Mouse (Mus musculus): ENCODE data around the gene Dync2li1.
A peak's percentile ranks its signal among the peaks of the same experiment; 100 is the strongest.

The Dync2li1 gene

DNA sequence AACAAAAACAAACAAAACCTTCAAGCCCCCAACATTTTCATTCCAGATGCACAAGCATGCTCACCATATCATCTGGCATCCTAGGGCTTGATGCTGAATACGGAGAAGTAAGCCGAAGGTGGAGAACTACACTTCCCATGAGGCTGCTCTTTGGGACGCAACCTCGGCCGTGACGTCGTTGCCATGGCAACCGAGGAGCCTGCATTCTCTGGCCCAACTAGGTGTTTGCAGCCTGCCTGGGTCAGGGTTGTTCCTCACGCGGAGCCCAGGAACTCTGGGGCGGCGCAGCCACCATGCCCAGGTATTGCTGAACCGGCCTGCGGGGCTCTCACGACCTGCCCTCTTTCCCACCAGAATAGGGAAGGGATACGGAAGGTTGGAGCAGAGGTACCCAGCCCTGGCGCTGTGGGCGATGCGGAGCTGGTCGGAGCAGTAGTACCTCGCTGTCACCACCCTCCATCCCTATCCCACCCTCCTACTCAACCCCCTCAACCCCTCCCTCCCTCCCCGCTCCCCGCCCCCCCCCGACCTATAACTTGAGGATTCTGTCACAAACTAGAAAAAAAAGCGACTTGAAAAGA lies at the start of gene Dync2li1:
Gene Dync2li1 (plus strand): TSS at position 221 of the 581 bp plus-strand sequence.
- DNase-seq (ENCODE audit: low spot score) = peak; percentile 62

DNA sequence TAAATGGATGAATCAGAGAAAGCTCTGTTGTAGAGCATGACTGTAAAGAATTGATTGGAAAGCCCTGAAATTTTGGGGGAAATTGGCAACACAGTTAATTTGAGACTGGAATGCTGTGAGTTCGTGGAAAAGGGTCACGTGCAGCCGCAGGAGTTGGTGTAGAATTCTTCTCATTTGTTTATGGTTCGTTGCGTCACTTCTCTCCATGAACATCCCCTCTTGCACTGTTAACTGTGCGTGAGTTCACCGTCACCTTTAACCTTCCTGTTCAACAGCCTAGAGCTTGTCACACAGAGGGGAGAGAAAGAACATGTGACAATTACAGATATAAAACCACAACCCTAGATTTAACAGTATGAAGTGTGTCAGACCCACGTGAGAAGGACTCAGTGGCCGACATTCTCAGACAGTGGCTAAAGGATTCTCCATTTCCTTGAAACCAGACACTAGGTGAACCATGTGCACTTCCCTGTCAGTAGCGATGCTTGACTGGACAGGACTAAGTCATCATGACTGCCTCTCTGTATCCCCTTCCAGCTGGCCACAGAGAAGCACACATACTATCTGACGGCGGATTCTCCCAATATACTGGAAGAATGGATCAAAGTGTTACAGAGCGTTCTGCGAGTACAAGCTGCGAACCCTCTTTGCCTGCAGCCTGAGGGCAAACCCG lies 49.5 kb upstream of the Dync2li1 start:
- no peak for DNase-seq (ENCODE audit: low spot score)

DNA sequence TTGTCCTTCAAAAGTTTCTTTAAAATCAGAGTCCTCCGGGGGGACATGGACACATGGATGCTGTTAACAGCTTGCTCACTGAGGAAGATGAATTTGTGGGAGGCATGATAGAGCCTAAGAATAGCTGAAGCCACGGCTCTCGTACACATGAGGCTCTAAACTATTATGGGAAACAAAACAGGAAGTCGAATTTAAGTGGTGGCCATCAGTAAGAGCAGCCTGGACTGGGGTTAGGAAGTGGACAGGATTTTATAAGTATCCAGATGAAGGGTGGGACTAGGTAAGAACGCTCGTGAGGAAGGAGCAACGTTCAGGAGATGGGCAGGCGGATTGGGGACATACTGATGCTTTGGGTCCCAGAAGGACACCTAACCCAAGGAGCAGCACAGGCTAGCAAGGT lies 47.0 kb upstream of the Dync2li1 start:
- no peak for DNase-seq (ENCODE audit: low spot score)

DNA sequence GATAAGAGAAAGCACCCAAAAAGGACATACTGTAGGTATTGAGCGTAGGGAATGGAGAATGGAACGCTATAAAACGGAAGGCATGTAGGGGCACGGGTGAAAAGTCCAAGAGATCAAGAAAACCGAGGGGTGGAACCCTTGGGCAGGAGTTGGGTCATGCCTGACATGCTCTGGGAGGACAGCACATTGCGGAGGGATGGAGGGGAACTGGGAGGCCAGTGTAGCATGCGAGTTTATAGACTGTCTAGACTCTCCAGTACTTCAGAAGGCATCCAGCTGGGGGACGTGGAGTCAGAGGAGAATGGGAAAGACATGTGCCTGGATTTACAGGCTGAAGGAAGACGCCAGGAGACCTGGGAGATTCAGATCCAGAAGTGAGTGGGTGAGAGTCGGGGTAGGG lies 46.5 kb upstream of the Dync2li1 start:
- DNase-seq (ENCODE audit: low spot score) = no peak

DNA sequence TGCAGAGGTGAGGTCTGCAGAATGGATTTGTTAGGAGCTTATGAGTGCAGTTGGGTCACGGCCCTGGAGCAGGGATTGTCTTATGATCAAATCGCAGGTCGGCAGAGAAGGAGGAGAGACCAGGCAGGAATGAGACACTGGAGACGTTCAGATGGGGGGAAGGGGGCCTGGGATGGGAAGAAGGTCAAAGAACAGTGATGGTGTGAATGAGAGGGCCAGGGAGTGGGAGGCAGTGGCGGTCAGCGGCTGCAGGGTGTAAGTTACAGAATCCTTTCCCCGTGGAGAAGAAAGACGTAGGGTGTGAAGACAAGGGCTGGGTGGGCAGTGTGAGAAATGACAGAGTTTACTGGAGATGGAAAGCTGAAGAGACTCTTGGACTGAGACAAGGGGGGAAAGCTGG lies 45.5 kb upstream of the Dync2li1 start:
- DNase-seq (ENCODE audit: low spot score) = no peak

DNA sequence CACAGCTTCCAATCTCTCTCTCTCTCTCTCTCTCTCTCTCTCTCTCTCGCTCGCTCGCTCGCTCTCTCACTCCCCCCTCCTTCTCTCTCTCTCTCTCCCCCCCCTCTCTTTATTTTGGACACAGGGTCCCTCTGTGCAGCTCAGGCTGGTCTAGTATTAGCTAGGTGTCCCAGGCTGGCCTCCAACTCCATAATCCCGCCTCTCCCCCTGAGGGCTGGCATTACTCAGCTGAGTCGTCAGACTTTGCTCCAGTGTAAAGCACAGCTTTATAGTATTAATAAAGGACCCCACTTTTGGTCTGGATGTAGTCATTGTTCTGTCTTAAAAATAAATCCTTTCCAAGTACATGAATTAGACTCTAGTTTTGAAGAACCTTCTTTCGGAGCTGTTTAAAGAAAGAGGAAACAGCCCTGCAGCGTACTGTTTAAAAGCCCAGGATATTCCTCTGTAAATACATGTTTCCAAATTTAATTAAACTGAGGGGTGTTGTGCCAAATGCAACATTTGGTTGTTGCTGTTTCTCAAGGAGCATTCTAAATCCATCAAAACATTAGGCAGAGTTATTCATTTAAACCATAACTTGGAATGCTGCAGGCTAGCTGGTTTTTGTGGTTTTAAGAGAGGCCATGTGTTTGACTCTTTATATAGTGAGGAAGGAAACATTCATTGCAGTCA lies 44.4 kb upstream of the Dync2li1 start:
- DNase-seq (ENCODE audit: low spot score) = no peak

DNA sequence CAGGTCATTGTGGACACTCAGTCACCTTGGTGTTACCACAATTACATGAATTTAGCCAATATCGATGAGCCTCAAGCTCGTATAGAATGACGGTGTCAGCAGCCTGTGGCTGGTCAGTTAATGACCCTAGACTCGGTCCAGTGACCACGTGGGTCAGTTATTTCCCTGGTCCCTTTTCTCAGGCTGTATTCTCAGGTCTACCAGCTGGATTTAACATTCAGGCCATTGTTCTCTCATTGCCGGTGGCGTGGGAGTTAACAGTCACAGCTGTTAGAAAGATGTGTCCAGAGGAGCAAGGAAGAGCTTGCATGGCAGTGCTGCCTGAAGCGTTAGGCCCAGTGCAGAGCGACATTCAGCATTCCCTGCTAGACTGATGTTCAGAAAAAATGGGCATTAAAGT lies 42.2 kb upstream of the Dync2li1 start:
- DNase-seq (ENCODE audit: low spot score) = no peak

DNA sequence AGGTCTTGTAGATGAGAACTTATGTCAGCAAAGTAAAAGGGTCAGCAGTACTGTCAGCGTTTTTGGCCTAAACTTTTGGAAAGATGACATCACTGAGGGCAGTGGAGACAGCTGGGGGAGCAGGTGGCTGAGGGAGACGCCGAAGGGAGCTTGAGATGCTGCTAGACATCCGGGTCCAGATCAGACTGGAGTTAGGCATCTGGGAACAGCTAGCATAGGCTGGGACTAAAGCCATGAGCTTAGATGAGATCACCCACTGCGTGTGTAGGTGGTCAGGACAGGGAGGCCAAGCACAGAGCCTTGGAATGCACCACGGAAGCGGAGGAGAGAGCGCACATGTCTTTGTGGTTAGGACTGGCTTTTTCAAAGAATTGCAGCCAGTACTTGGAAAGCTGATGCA lies 41.2 kb upstream of the Dync2li1 start:
- no peak for DNase-seq (ENCODE audit: low spot score)

DNA sequence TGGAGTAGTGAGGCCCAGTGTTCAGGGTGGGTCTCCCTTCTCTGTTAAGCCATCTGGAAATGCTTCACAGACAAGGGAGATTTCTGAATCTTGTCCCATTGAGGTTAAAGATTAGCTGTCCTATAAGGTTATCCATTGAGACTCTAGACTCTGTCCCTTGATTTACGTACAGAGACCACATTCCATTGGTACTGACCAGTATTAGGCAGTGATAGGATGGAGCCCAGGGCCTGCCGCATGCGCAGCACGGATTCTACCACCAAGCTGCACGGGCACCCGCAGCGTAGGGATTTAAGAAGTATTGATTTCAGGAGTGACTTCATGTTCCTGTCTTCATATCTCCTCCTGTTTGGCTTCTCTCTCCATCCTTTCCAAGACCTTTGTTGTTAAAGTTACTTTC lies 36.2 kb upstream of the Dync2li1 start:
- DNase-seq (ENCODE audit: low spot score) = no peak

DNA sequence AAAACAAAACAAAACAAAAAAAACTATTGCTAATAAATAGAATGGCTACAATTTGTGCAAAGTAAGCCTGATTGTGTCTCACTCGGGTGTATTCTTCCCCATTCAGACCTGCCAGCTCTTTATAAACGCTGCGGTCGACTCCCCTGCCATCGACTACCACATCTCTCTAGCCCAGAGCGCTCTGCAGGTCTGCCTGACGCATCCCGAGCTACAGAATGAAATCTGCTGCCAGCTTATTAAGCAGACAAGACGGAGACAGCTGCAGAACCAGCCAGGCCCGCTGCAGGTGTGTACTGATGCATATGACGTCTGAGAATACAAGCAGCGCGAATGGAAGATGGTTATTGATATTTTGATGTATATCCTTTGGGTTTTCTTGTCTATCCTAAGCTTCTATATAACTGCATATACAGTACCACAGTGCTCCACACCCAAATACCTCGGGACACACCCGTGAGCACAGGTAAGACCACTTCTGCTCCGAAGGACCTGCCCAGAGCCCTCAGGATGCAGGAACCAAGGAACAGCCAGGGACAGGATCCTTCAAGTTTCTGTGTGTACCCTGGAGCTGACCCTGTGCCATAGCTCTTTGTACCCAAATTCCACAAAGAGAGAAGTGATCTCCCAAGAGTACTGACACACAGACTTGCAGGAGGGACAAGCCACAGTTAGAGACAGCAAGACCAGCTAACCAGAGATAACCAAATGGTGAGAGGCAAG lies 34.7 kb upstream of the Dync2li1 start:
- no peak for DNase-seq (ENCODE audit: low spot score)

DNA sequence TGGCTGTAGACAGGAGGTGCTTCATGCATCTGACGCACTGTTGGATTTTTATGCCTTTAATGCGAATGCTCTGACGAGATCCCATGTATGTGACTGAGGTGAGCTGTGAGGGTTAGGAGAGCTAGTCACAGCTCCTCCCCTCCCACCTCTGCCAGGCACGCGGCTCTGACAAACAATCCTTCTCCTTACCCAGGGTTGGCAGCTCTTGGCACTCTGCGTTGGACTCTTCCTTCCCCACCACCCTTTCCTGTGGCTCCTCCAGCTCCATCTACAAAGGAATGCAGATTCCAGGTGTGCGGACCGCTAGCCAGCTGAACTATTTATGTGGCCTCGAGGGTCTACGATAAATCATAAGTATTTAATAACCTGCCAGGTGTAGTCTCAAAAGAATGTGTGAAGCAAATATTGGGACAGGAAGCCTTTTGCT lies 30.3 kb upstream of the Dync2li1 start:
- no peak for DNase-seq (ENCODE audit: low spot score)

DNA sequence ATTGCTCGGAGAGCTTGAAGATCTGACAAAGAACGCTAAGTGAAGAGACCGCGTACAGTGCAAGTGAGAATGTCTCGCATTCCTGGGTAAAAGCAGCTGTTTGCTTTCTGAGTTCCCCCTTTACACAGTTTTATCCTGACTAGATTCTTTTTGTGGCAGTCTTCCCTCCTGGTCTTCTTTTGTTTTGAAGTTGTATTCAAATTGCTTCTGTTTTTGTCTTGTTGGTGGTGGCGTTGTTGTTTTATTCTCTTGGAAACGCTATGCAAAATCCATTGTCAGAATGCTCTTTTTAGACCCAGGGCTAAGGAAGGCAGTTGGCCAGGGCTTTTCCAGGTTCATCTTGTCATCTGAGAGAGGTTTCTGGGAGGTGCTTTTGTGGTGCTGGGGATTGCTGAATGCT lies 29.8 kb upstream of the Dync2li1 start:
- DNase-seq (ENCODE audit: low spot score) = no peak

DNA sequence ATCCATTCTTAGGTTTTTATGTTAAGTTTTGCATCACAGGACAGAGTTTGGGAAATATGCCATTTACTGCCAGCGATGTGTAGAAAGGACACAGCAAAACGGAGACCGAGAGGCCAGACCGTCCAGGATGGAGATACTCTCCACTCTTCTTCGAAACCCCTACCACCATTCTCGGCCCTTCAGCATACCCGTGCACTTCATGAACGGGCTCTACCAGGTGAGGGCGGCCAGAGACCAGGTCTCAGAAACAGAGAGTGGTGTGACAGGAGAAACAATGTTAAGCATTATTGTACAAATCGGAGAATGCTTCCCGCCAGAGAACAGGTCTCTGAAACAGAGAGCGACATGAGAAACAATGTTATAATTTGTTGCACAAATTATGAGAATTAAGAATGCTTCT lies 28.4 kb upstream of the Dync2li1 start:
- no peak for DNase-seq (ENCODE audit: low spot score)

DNA sequence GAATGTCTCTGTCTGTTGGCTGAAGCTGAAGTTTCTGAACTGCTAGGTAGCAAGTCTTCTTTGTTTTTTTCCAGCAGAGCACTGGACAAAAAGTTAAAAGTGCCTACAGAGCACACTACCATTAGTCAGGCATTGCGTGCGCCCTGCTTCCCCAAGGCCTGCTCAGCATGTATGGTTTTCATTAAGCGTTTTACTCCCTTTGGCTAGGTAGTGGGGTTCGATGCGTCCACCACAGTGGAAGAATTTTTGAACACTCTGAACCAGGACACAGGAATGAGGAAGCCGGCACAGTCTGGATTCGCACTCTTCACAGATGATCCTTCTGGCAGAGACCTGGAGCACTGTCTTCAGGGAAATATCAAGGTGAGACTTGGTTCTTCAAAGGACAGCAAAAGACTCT lies 27.4 kb upstream of the Dync2li1 start:
- DNase-seq (ENCODE audit: low spot score) = no peak

DNA sequence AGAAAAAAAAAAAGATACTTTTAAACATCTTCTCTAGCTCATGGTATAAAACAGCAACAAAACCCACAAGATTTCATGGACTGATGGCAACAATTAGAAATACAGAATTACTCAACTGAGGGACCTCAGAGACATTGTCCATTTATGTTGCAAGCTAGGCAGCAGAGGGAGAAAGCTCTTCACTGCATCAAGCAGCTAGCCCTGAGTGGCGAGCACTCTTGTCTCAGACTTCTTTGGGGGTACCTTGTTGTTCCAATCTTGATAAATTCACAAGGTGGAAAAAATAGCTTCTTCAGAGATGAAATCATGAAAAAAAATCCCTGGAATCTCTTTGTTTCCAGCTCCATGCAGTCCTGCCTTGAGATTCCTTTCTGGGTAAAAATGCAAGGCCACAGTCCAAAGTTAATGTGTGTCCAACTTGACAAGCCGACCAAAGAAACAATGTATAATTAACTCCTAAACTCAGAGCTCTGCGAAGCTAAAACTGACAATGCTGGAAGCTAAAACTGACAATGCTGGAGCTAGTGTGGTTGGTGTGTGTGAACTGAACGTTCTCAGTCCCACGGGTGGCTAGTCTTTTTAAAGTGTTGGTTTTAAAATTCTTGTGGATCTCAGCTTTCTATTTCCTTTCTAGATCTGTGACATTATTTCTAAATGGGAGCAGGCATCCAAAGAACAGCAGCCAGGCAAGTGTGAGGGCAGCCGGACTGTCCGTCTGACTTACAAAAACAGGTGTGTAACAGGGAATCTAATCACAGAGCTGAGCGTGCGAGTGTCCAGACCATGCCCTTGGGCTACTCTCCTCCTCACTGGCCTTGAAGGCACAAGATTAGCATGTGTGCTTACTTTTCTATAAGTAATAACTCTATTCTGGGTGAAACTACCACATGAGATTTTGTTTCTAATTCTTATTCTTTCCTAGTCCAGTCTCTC lies 26.0 kb upstream of the Dync2li1 start:
- no peak for DNase-seq (ENCODE audit: low spot score)

DNA sequence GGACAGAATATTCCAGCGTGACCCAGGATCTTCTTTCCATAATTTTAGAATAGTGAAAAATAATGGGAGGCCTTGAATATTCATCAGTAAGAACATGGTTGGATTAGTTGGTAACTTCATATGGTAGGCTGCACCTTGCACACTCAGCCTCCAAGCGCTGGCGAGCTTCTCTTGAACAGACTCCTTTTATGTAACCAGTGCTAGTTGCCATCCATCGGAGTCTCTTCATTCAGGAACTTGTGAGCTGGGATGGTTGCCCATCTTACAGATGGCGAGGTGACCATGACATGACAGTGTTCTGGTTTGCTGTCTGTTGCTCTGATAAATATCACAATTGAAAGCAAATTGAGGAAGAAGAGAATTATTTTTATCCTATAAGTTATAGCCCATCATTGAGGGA lies 24.5 kb upstream of the Dync2li1 start:
- DNase-seq (ENCODE audit: low spot score) = no peak

DNA sequence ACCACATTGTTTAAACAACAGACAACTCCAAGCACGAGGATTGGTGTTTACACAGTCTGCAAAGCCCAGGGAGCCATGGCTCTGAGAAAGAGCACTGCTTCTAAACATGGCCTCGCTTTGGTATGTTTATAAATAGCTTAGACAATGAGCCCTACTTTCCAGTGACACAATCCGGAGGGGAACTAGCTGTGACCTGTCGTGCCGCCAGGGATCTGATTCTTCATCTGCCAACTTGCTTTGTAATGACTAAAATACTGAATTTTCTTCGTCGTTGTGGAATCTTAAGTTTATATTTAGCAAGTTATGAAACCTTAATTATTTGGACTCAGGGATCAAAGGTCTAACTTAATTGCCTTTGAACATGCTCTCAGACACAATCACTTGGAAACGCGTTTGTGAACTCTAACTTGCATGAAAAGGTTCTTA lies 23.1 kb upstream of the Dync2li1 start:
- DNase-seq (ENCODE audit: low spot score) = no peak

DNA sequence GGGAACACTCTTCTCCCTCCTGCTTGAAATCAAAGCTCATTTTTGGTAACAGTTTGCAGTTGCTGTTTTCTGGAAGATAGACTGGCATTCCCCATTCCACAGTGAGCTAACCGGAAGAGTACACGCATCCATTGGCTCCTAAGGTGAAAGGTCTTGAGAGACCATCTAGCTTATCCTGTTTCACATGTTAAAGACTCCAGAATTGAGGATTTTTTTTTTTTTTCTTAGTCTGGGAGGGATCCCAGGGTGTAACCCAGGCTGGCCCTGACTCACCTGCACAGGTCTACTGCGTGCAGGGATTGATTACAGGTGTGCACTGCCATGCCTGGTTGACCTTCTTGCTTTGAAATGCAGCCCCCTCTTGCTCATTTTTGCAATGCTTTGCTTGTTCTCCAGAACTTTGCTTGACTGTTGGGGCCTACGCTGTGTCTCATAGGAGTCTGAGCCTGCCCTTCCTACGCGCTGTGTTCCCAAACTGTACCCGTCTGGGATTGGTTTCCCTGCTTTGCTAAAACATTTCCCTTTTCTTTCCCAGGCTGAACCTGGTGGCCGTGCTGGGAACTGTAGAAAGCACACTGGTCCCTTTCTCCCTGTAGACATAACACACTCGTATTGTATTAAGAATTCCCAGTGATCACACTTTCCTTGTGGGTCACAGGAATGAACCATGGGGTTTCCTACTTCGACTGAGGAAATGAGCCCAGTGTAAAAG lies 22.4 kb upstream of the Dync2li1 start:
- DNase-seq (ENCODE audit: low spot score) = no peak

DNA sequence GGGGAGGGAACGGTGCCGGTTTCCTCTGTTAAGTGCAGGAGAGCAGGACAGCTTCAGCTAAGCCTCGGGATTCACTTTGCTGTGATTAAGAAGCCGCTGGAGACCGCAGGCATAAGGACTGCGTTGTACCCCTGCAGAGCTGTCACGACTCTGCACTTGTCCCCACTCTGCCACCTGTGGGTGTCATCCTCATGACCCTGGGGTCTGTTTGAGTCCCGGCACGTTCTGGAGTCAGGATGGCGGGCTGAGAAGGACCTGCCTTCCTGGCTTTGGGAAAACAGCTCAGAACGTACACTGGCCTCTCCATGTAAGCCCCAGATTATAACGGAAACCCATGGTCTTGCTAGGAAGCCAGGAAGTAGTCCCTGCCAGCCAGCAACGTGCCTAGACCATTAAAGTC lies 19.3 kb upstream of the Dync2li1 start:
- DNase-seq (ENCODE audit: low spot score) = no peak

DNA sequence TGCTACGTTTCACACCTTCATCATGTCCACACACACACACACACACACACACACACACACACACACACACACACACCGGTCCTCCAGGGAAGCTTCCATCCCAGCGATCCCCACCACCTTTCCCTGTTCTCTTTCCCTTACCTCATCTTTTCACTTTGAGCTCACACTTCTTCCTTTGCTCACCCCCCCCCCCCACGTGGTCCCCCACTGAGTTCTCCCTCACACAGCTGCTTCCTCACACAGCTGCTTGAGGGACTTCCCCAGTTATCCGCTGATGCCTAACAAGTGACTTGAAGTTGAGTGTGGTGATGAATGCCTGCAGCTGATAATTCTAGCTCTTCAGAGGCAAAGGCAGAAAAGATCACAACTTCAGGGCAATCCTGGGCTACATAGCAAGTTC lies 18.7 kb upstream of the Dync2li1 start:
- DNase-seq (ENCODE audit: low spot score) = no peak

DNA sequence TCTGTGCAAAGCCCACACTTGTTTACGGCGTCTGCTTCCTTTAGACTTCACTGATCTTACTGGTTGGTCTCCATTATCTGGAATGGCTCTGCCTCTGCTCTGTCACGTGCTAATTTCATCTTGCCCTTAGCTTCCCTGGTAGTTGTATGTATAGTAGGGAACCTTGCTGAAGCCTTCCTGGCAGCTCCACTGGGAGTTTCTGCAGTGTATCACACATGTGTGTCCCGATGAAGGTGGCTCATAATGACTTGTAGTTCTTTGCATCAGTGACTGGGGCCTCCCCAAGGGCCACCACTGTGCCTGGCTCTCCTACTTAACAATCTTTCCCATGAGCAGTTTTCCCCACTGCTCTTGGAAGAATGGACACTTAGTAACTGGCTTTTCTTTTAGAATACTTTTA lies 17.7 kb upstream of the Dync2li1 start:
- DNase-seq (ENCODE audit: low spot score) = no peak
